In the genomic region with DNA sequence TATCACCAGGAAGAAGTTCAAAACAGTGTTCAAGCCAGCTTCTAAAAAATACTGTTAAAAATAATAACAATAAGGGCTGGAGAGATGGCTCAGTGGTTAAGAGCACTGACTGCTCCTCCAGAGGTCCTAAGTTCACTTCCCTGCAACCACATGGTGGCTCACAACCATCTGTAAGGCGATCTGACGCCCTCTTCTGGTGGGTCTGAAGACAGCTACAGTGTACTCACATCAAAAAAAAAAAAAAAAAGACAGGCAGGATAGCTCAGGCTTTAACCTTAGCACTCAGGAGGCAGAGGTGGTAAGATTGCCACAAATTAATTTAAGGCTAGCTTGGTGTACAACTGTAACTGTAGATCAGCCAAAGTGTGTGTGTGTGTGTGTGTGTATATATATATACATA, we compare ENCODE assay signal across 10 mouse cellular contexts. TPM values are rescaled to one million over a fixed set of nuclear protein-coding genes. Genes with fewer than 3 reads are reported as not detected.
A peak's percentile ranks its signal among the peaks of the same experiment; 100 is the strongest.
DNase-seq lines count a peak whose midpoint lies in the region; ATAC-seq lines count a peak whose summit lies in the region.
"Had no signal": no experiment of that assay in that cellular context is flagged by ENCODE, and none has a peak within 500 bp of the region (broad histone marks: within the 10 kb centered on the region; RNA-seq: fewer than 3 reads in every experiment).

No protein-coding gene starts in this region.

- peaks cover 17% of the 10 kb centered on the region for H3K4me1 ChIP-seq in liver, embryonic 11.5 days (replicated peaks; ENCODE audit: control insufficient read depth, insufficient read depth, low read length)

- ATAC-seq in liver, embryonic 11.5 days (replicated peaks; ENCODE audit: low FRiP score), result no peak
- no peak for ATAC-seq in activated CD4-positive, CD25-positive, alpha-beta regulatory T cell, adult 4 months

- no peaks in the 10 kb centered on the region for H3K27me3 ChIP-seq in liver, embryonic 11.5 days (replicated peaks; ENCODE audit: control insufficient read depth, insufficient read depth, low read length)
- H3K27me3 ChIP-seq: heart, embryonic 13.5 days had no signal

- no peaks in the 10 kb centered on the region for H3K36me3 ChIP-seq in liver, embryonic 11.5 days (ENCODE audit: control insufficient read depth, insufficient read depth, low read length)
- H3K36me3 ChIP-seq: heart, embryonic 13.5 days had no signal

- 0% methylated on average over 2 of the region's 2 CpGs for WGBS in liver, embryonic 11.5 days

- H3K4me2 ChIP-seq in liver, embryonic 11.5 days, result no peak overlapping the region
- H3K4me2 ChIP-seq: heart, embryonic 13.5 days had no signal

- H3K9ac ChIP-seq in liver, embryonic 11.5 days (ENCODE audit: low read depth, low read length), result no peak overlapping the region
- H3K9ac ChIP-seq: heart, embryonic 13.5 days had no signal

- peak; percentile 54 to 72 for DNase-seq in adrenal gland, adult (ENCODE audit: inconsistent age in 2 of 2, low spot score in 1 of 2)
- DNase-seq in adrenal gland, postnatal 4 days (ENCODE audit: low spot score in 2 of 2), result no peak
- peak; percentile 62 for DNase-seq in liver
- DNase-seq in liver, embryonic 11.5 days (ENCODE audit: low spot score), result no peak
- DNase-seq in embryo, embryonic 11 days, result peak; percentile 48
- peak; percentile 87 for DNase-seq in naive thymus-derived CD4-positive, alpha-beta T cell, adult 2 months (ENCODE audit: low read depth)
- no peak for DNase-seq in gastrocnemius, postnatal 25 days

- H3K4me3 ChIP-seq in liver, embryonic 11.5 days (ENCODE audit: low read depth, low read length), result no peak overlapping the region
- H3K4me3 ChIP-seq: heart, embryonic 13.5 days; myocyte had no signal

- H3K27ac ChIP-seq in liver, embryonic 11.5 days (ENCODE audit: low read depth, low read length), result no peak overlapping the region
- H3K27ac ChIP-seq: heart, embryonic 13.5 days had no signal

- no peaks in the 10 kb centered on the region for H3K9me3 ChIP-seq in liver, embryonic 11.5 days (ENCODE audit: control insufficient read depth, low read length)
- H3K9me3 ChIP-seq: heart, embryonic 13.5 days had no signal

RNA-seq across cellular contexts. Expression of gene Gm20503, which starts 2.4 kb away (rescaled TPM):
- 1 to 10 TPM; 1.1 to 3.1 TPM for total RNA-seq in adrenal gland, postnatal 4 days (2021)
- 8.1 and 11.5 TPM in 2 replicates for polyA plus RNA-seq in liver, embryonic 11.5 days (2014; fragmentation: Nextera tagmentation; extraction: Ambion mirVana)
- total RNA-seq in gastrocnemius, postnatal 25 days (2021), result 1 to 10 TPM in 1 of 2 experiments, under 1 TPM in 1; 0.78 to 1.3 TPM
- polyA plus RNA-seq in activated CD4-positive, CD25-positive, alpha-beta regulatory T cell, adult 4 months (2017; shearing (Covaris generic)), result not detected

RNA-seq across cellular contexts. Expression of gene Dnajc25, which starts 5.8 kb away (rescaled TPM):
- total RNA-seq in adrenal gland, postnatal 4 days (2021), result 10 to 100 TPM; 19.4 to 20.9 TPM
- 8.8 and 11.1 TPM in 2 replicates for polyA plus RNA-seq in liver, embryonic 11.5 days (2014; fragmentation: Nextera tagmentation; extraction: Ambion mirVana)
- 10 to 100 TPM; 10.5 to 11.1 TPM for total RNA-seq in gastrocnemius, postnatal 25 days (2021)
- polyA plus RNA-seq in activated CD4-positive, CD25-positive, alpha-beta regulatory T cell, adult 4 months (2017; shearing (Covaris generic)), result 1 to 10 TPM in 1 of 2 experiments, under 1 TPM in 1; 0.56 to 1.0 TPM

RNA-seq across cellular contexts. Expression of gene Ptgr1, which starts 13.7 kb away (rescaled TPM):
- total RNA-seq in adrenal gland, postnatal 4 days (2021), result 10 to 100 TPM; 27.4 to 29.8 TPM
- polyA plus RNA-seq in liver, embryonic 11.5 days (2014; fragmentation: Nextera tagmentation; extraction: Ambion mirVana), result 28.0 and 30.5 TPM in 2 replicates
- total RNA-seq in gastrocnemius, postnatal 25 days (2021), result 1 to 10 TPM; 1.5 to 2.4 TPM
- under 1 TPM; 0.62 to 0.80 TPM for polyA plus RNA-seq in activated CD4-positive, CD25-positive, alpha-beta regulatory T cell, adult 4 months (2017; shearing (Covaris generic))

RNA-seq across cellular contexts. Expression of gene Gng10, which starts 34.3 kb away (rescaled TPM):
- total RNA-seq in adrenal gland, postnatal 4 days (2021), result 10 to 100 TPM; 48.1 to 55.9 TPM
- polyA plus RNA-seq in liver, embryonic 11.5 days (2014; fragmentation: Nextera tagmentation; extraction: Ambion mirVana), result 67.6 and 78.9 TPM in 2 replicates
- 10 to 100 TPM in 1 of 2 experiments, 1 to 10 TPM in 1; 8.3 to 11.9 TPM for total RNA-seq in gastrocnemius, postnatal 25 days (2021)
- 100 to 1,000 TPM; 173 to 174 TPM for polyA plus RNA-seq in activated CD4-positive, CD25-positive, alpha-beta regulatory T cell, adult 4 months (2017; shearing (Covaris generic))

RNA-seq across cellular contexts. Expression of gene Zkscan16, which starts 57.2 kb away (rescaled TPM):
- total RNA-seq in adrenal gland, postnatal 4 days (2021), result 1 to 10 TPM; 3.1 to 4.3 TPM
- 0.21 and 0.29 TPM in 2 replicates for polyA plus RNA-seq in liver, embryonic 11.5 days (2014; fragmentation: Nextera tagmentation; extraction: Ambion mirVana)
- total RNA-seq in gastrocnemius, postnatal 25 days (2021), result not detected
- polyA plus RNA-seq in activated CD4-positive, CD25-positive, alpha-beta regulatory T cell, adult 4 months (2017; shearing (Covaris generic)), result not detected
- polyA plus RNA-seq: myocyte had no signal

Comparison
In these comparisons a context has a peak if more than half of its experiments do, and no peak if none do; other contexts are left out.
1. DNase-seq: peak in adrenal gland, adult (2 of 2), liver (single experiment), embryo, embryonic 11 days (single experiment) and naive thymus-derived CD4-positive, alpha-beta T cell, adult 2 months (single experiment); none in adrenal gland, postnatal 4 days (0 of 2), liver, embryonic 11.5 days (single experiment) and gastrocnemius, postnatal 25 days (single experiment).
2. RNA of gene Ptgr1, which starts 13.7 kb away (total RNA-seq): 27.4 to 29.8 TPM in adrenal gland, postnatal 4 days; 1.5 to 2.4 TPM in gastrocnemius, postnatal 25 days; every median in the first group is over 4 times any median in the second.